Mouse (Mus musculus): ENCODE results near the gene Gtf2a2. TPM values are rescaled to one million over a fixed set of nuclear protein-coding genes. Genes with fewer than 3 reads are reported as not detected.
"Not testable (repeated sequence)": the region's sequence is repeated elsewhere in the genome, so short reads cannot be mapped to it uniquely, and the experiment has no call there.

Gtf2a2 gene
- polyA plus RNA-seq, 1 experiment from 2014 or later, result 181 TPM

GRCm38 (mm10) chr9:70011537-70012407 is 578 bp upstream of the Gtf2a2 start:
- H3K4me2 ChIP-seq (replicated peaks; ENCODE audit: low read depth, low read length), result peak overlapping the region; percentile 68
- peaks cover 22% of the 10 kb centered on the region for H3K36me3 ChIP-seq (ENCODE audit: insufficient read depth, low read length)
- peak; percentile 9; the same call in 1 of the 2 replicates for ATAC-seq (ENCODE audit: low FRiP score, low TSS enrichment)
- 57% methylated on average over 14 of the region's 14 CpGs for WGBS
- H3K27me3 ChIP-seq (ENCODE audit: insufficient read depth, low read length), result no peaks in the 10 kb centered on the region
- peaks cover 16% of the 10 kb centered on the region for H3K4me1 ChIP-seq (ENCODE audit: insufficient read depth, low read length)
- peak overlapping the region; percentile 84 for H3K9ac ChIP-seq (replicated peaks; ENCODE audit: low read length)
- H3K9me3 ChIP-seq (ENCODE audit: low read length), result no peaks in the 10 kb centered on the region
- H3K27ac ChIP-seq (ENCODE audit: low read length), result peak overlapping the region; percentile 89
- peak overlapping the region; percentile 77 for H3K4me3 ChIP-seq (ENCODE audit: low read length)

- Histone ChIP-seq H3K9ac (replicated peaks; ENCODE audit: low read length) (no peak overlapping the region), H3K27me3 (ENCODE audit: insufficient read depth, low read length) (no peaks in the 10 kb centered on the region), H3K4me1 (ENCODE audit: insufficient read depth, low read length) (peaks cover 16% of the 10 kb centered on the region), H3K9me3 (ENCODE audit: low read length) (no peaks in the 10 kb centered on the region), H3K4me3 (ENCODE audit: low read length) (no peak overlapping the region), H3K36me3 (ENCODE audit: insufficient read depth, low read length) (peaks cover 8% of the 10 kb centered on the region), H3K4me2 (replicated peaks; ENCODE audit: low read depth, low read length) (no peak overlapping the region), H3K27ac (ENCODE audit: low read length) (no peak overlapping the region)
- ATAC-seq (ENCODE audit: low FRiP score, low TSS enrichment), result no peak
- WGBS, result 82% methylated on average over 2 of the region's 2 CpGs
These were observed 3.3 kb downstream of the Gtf2a2 start for GRCm38 (mm10) chr9:70015632-70016031.

- Histone ChIP-seq H3K9me3 (ENCODE audit: low read length) (no peaks in the 10 kb centered on the region), H3K4me3 (ENCODE audit: low read length) (no peak overlapping the region), H3K4me2 (replicated peaks; ENCODE audit: low read depth, low read length) (no peak overlapping the region), H3K9ac (replicated peaks; ENCODE audit: low read length) (no peak overlapping the region), H3K36me3 (ENCODE audit: insufficient read depth, low read length) (peaks cover 17% of the 10 kb centered on the region), H3K27me3 (ENCODE audit: insufficient read depth, low read length) (no peaks in the 10 kb centered on the region), H3K4me1 (ENCODE audit: insufficient read depth, low read length) (peaks cover 8% of the 10 kb centered on the region), H3K27ac (ENCODE audit: low read length) (no peak overlapping the region)
- ATAC-seq (ENCODE audit: low FRiP score, low TSS enrichment), result no peak
These were observed 6.5 kb downstream of the Gtf2a2 start for GRCm38 (mm10) chr9:70018879-70019278.

GRCm38 (mm10) chr9:70021610-70022009 is 9.3 kb downstream of the Gtf2a2 start:
- Histone ChIP-seq H3K9ac (replicated peaks; ENCODE audit: low read length) (no peak overlapping the region), H3K36me3 (ENCODE audit: insufficient read depth, low read length) (peaks cover 17% of the 10 kb centered on the region), H3K27me3 (ENCODE audit: insufficient read depth, low read length) (no peaks in the 10 kb centered on the region), H3K4me1 (ENCODE audit: insufficient read depth, low read length) (no peaks in the 10 kb centered on the region), H3K27ac (ENCODE audit: low read length) (no peak overlapping the region), H3K9me3 (ENCODE audit: low read length) (no peaks in the 10 kb centered on the region), H3K4me3 (ENCODE audit: low read length) (no peak overlapping the region), H3K4me2 (replicated peaks; ENCODE audit: low read depth, low read length) (no peak overlapping the region)
- 73% methylated on average over 1 of the region's 1 CpGs for WGBS
- ATAC-seq (ENCODE audit: low FRiP score, low TSS enrichment), result no peak

DNA sequence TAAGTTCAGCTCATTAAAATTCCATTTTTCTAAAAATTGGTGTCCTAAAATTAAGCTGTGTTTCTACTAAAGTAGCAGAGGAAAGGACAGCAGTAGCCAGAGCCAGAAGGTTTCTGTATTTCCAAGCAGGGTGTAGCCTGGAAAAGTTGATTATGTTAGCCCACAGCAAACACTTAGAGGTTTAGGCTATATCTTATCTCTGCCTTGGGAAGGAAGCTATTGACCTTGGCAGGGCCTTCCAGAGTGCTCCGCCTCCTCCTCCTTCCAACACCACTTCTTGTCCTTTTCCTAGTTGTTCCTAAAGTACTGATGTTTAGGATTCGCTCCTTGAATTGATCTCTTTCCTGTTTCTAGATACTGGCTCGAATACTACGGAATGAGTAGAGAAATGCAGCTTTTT is 9.7 kb downstream of the Gtf2a2 start:
- Histone ChIP-seq H3K9me3 (ENCODE audit: low read length) (no peaks in the 10 kb centered on the region), H3K4me1 (ENCODE audit: insufficient read depth, low read length) (no peaks in the 10 kb centered on the region), H3K36me3 (ENCODE audit: insufficient read depth, low read length) (peaks cover 17% of the 10 kb centered on the region), H3K9ac (replicated peaks; ENCODE audit: low read length) (no peak overlapping the region), H3K4me3 (ENCODE audit: low read length) (no peak overlapping the region), H3K4me2 (replicated peaks; ENCODE audit: low read depth, low read length) (no peak overlapping the region), H3K27ac (ENCODE audit: low read length) (no peak overlapping the region), H3K27me3 (ENCODE audit: insufficient read depth, low read length) (no peaks in the 10 kb centered on the region)
- 89% methylated on average over 4 of the region's 4 CpGs for WGBS
- no peak for ATAC-seq (ENCODE audit: low FRiP score, low TSS enrichment)

DNA sequence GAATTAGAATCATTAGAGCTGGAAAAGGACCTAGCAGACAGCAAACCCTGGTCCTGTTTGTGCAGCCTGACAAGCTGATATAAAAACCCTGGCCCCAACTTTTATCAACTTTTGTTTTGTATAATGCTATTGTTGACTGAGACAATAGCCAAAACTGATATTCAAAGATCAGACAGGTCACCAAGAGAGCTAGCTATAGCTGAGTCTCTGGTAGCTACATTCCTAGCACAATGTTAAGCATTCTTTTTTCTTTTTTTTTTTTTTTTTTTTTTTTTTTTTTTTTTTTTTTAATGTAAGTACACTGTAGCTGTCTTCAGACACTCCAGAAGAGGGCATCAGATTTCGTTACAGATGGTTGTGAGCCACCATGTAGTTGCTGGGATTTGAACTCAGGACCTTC is 11.3 kb downstream of the Gtf2a2 start:
- H3K9ac ChIP-seq (replicated peaks; ENCODE audit: low read length); H3K4me1 ChIP-seq (ENCODE audit: insufficient read depth, low read length); H3K27ac ChIP-seq (ENCODE audit: low read length); H3K9me3 ChIP-seq (ENCODE audit: low read length); H3K27me3 ChIP-seq (ENCODE audit: insufficient read depth, low read length); ATAC-seq (ENCODE audit: low FRiP score, low TSS enrichment); H3K4me2 ChIP-seq (replicated peaks; ENCODE audit: low read depth, low read length); H3K4me3 ChIP-seq (ENCODE audit: low read length): not testable (repeated sequence)
- WGBS, result 67% methylated on average over 1 of the region's 1 CpGs
- H3K36me3 ChIP-seq (ENCODE audit: insufficient read depth, low read length), result peaks cover 17% of the 10 kb centered on the region

- peaks cover 15% of the 10 kb centered on the region; the same call in 1 of the 2 replicates for H3K36me3 ChIP-seq (ENCODE audit: insufficient read depth, low read length)
- no peak overlapping the region for H3K27ac ChIP-seq (ENCODE audit: low read length)
- no peaks in the 10 kb centered on the region for H3K4me1 ChIP-seq (ENCODE audit: insufficient read depth, low read length)
- no peaks in the 10 kb centered on the region for H3K9me3 ChIP-seq (ENCODE audit: low read length)
- H3K27me3 ChIP-seq (ENCODE audit: insufficient read depth, low read length), result no peaks in the 10 kb centered on the region
- no peak overlapping the region for H3K9ac ChIP-seq (replicated peaks; ENCODE audit: low read length)
- no peak overlapping the region for H3K4me3 ChIP-seq (ENCODE audit: low read length)
- no peak overlapping the region for H3K4me2 ChIP-seq (replicated peaks; ENCODE audit: low read depth, low read length)
- no peak for ATAC-seq (ENCODE audit: low FRiP score, low TSS enrichment)
These were observed 12.3 kb downstream of the Gtf2a2 start for GRCm38 (mm10) chr9:70024648-70025047.

GRCm38 (mm10) chr9:70025365-70026012 is 13.1 kb downstream of the Gtf2a2 start:
- Histone ChIP-seq H3K9ac (replicated peaks; ENCODE audit: low read length) (no peak overlapping the region), H3K36me3 (ENCODE audit: insufficient read depth, low read length) (peaks cover 10% of the 10 kb centered on the region; the same call in 1 of the 2 replicates), H3K27me3 (ENCODE audit: insufficient read depth, low read length) (no peaks in the 10 kb centered on the region), H3K4me2 (replicated peaks; ENCODE audit: low read depth, low read length) (no peak overlapping the region), H3K4me3 (ENCODE audit: low read length) (no peak overlapping the region), H3K4me1 (ENCODE audit: insufficient read depth, low read length) (no peaks in the 10 kb centered on the region), H3K27ac (ENCODE audit: low read length) (no peak overlapping the region), H3K9me3 (ENCODE audit: low read length) (no peaks in the 10 kb centered on the region)
- ATAC-seq (ENCODE audit: low FRiP score, low TSS enrichment), result no peak
- WGBS, result 91% methylated on average over 2 of the region's 2 CpGs

GRCm38 (mm10) chr9:70032167-70032566 is 19.8 kb downstream of the Gtf2a2 start:
- Histone ChIP-seq H3K36me3 (ENCODE audit: insufficient read depth, low read length) (no peaks in the 10 kb centered on the region), H3K9ac (replicated peaks; ENCODE audit: low read length) (no peak overlapping the region), H3K9me3 (ENCODE audit: low read length) (no peaks in the 10 kb centered on the region), H3K27me3 (ENCODE audit: insufficient read depth, low read length) (no peaks in the 10 kb centered on the region), H3K4me3 (ENCODE audit: low read length) (no peak overlapping the region), H3K4me2 (replicated peaks; ENCODE audit: low read depth, low read length) (no peak overlapping the region), H3K27ac (ENCODE audit: low read length) (peak overlapping the region; percentile 26; the same call in 1 of the 2 replicates), H3K4me1 (ENCODE audit: insufficient read depth, low read length) (peaks cover 10% of the 10 kb centered on the region)
- WGBS, result 92% methylated on average over 1 of the region's 1 CpGs
- ATAC-seq (ENCODE audit: low FRiP score, low TSS enrichment), result no peak

GRCm38 (mm10) chr9:70033056-70033455 is 20.7 kb downstream of the Gtf2a2 start:
- H3K27ac ChIP-seq (ENCODE audit: low read length), result peak overlapping the region; percentile 70
- no peak overlapping the region for H3K9ac ChIP-seq (replicated peaks; ENCODE audit: low read length)
- H3K4me1 ChIP-seq (ENCODE audit: insufficient read depth, low read length), result peaks cover 10% of the 10 kb centered on the region
- H3K36me3 ChIP-seq (ENCODE audit: insufficient read depth, low read length), result no peaks in the 10 kb centered on the region
- H3K9me3 ChIP-seq (ENCODE audit: low read length), result no peaks in the 10 kb centered on the region
- no peak overlapping the region for H3K4me2 ChIP-seq (replicated peaks; ENCODE audit: low read depth, low read length)
- ATAC-seq (ENCODE audit: low FRiP score, low TSS enrichment), result no peak
- H3K4me3 ChIP-seq (ENCODE audit: low read length), result no peak overlapping the region
- 55% methylated on average over 9 of the region's 9 CpGs for WGBS
- no peaks in the 10 kb centered on the region for H3K27me3 ChIP-seq (ENCODE audit: insufficient read depth, low read length)

Data from kidney, embryonic 16.5 days (tissue).